Mouse (Mus musculus): ENCODE results near the gene Eri3.

Gene Eri3

GRCm38 (mm10) chr4:117658582-117659444, 108.6 kb downstream of the Eri3 start:
- peak; percentile 34 for DNase-seq (ENCODE audit: low read depth)

GRCm38 (mm10) chr4:117660001-117660400, 109.8 kb downstream of the Eri3 start:
- DNase-seq (ENCODE audit: low read depth), result no peak

GRCm38 (mm10) chr4:117664411-117665137, 114.4 kb downstream of the Eri3 start:
- DNase-seq (ENCODE audit: low read depth), result no peak

- DNase-seq (ENCODE audit: low read depth), result no peak
Observed at GRCm38 (mm10) chr4:117665531-117665930, 115.4 kb downstream of the Eri3 start.

- DNase-seq (ENCODE audit: low read depth), result no peak
Observed at GRCm38 (mm10) chr4:117666054-117666453, 115.9 kb downstream of the Eri3 start.

- no peak for DNase-seq (ENCODE audit: low read depth)
Observed at GRCm38 (mm10) chr4:117669874-117670273, 119.7 kb downstream of the Eri3 start.

GRCm38 (mm10) chr4:117672042-117672441, 121.9 kb downstream of the Eri3 start:
- peak; percentile 18 for DNase-seq (ENCODE audit: low read depth)

GRCm38 (mm10) chr4:117673901-117674300, 123.7 kb downstream of the Eri3 start:
- no peak for DNase-seq (ENCODE audit: low read depth)

GRCm38 (mm10) chr4:117676903-117677302, 126.7 kb downstream of the Eri3 start:
- peak; percentile 81 for DNase-seq (ENCODE audit: low read depth)

GRCm38 (mm10) chr4:117680963-117681362, 130.8 kb downstream of the Eri3 start:
- peak; percentile 53 for DNase-seq (ENCODE audit: low read depth)

- peak; percentile 89 for DNase-seq (ENCODE audit: low read depth)
Observed at GRCm38 (mm10) chr4:117681931-117682461, 131.8 kb downstream of the Eri3 start, which contains the start of gene Dmap1. TSS of gene Dmap1 (minus strand) at chr4:117682273.

GRCm38 (mm10) chr4:117682463-117682862, 132.3 kb downstream of the Eri3 start:
- DNase-seq (ENCODE audit: low read depth), result no peak

GRCm38 (mm10) chr4:117683048-117683768, 133.0 kb downstream of the Eri3 start:
- peak; percentile 23 for DNase-seq (ENCODE audit: low read depth)

GRCm38 (mm10) chr4:117686354-117686753, 136.2 kb downstream of the Eri3 start:
- DNase-seq (ENCODE audit: low read depth), result no peak

GRCm38 (mm10) chr4:117705361-117705760, 155.2 kb downstream of the Eri3 start:
- peak; percentile 69 for DNase-seq (ENCODE audit: low read depth)

GRCm38 (mm10) chr4:117708780-117709550, 158.8 kb downstream of the Eri3 start:
- DNase-seq (ENCODE audit: low read depth), result no peak

GRCm38 (mm10) chr4:117712314-117712713, 162.1 kb downstream of the Eri3 start:
- DNase-seq (ENCODE audit: low read depth), result no peak

GRCm38 (mm10) chr4:117713303-117714098, 163.3 kb downstream of the Eri3 start:
- DNase-seq (ENCODE audit: low read depth), result no peak

All from 416B (cell line).